Mouse (Mus musculus) c-Kit-positive CD71-positive TER-119-positive erythroid progenitor cells, embryonic 14.5 days (primary cell): ENCODE measurements around the gene Psmb6.

Experiments used
- DNase-seq: peaks from one replicate; pipeline ENCODE4 v3.0.0-alpha.2; 2013; ENCODE audit warnings: low spot score

Psmb6 gene

GRCm38 (mm10) chr11:70570614-70571013, 45.4 kb downstream of the Psmb6 start:
- DNase-seq: peak; percentile 4

GRCm38 (mm10) chr11:70571641-70572040, 46.5 kb downstream of the Psmb6 start:
- DNase-seq: no peak

- peak; percentile 18 for DNase-seq
Measured at GRCm38 (mm10) chr11:70572348-70572902, 47.3 kb downstream of the Psmb6 start.

- no peak for DNase-seq
Measured at GRCm38 (mm10) chr11:70573872-70574271, 48.7 kb downstream of the Psmb6 start.

- DNase-seq: no peak
Measured at GRCm38 (mm10) chr11:70577201-70577600, 52.0 kb downstream of the Psmb6 start.
